Mouse (Mus musculus) embryonic facial prominence, embryonic 14.5 days (tissue): ENCODE results near the gene Myo1c. TPM values are rescaled to one million over a fixed set of nuclear protein-coding genes. Genes with fewer than 3 reads are reported as not detected.

ENCODE experiments used
- ATAC-seq: fragments of 200-750 bp; cut with Nextera tagmentation; 2 replicates; pipeline ENCODE4 v1.8.0; 2017; ENCODE audit warnings: low read depth, moderate number of reproducible peaks, moderate TSS enrichment
- DNase-seq: peaks from one replicate; pipeline ENCODE4 v3.0.0-alpha.2; 2015; ENCODE audit warnings: low spot score
- H3K27ac ChIP-seq: fragments of 300-500 bp; sonication (generic); replicated peaks from 2 replicates; pipeline ENCODE4 v1.5.1; 2014; ENCODE audit warnings: low read depth, mild to moderate bottlenecking, low read length, moderate library complexity
- H3K27me3 ChIP-seq: fragments of 300-500 bp; sonication (generic); replicated peaks from 2 replicates; pipeline ENCODE4 v1.6.1; 2014; ENCODE audit warnings: low read length; ENCODE audit not compliant: control insufficient read depth, insufficient read depth
- H3K36me3 ChIP-seq: fragments of 300-500 bp; sonication (generic); 2 replicates; pipeline ENCODE4 v1.6.1; 2014; ENCODE audit warnings: low read length, mixed read lengths; ENCODE audit not compliant: control insufficient read depth, insufficient read depth
- H3K4me1 ChIP-seq: fragments of 300-500 bp; sonication (generic); 2 replicates; pipeline ENCODE4 v1.6.1; 2014; ENCODE audit warnings: antibody characterized with exemption, low read length; ENCODE audit not compliant: control insufficient read depth, insufficient read depth
- H3K4me2 ChIP-seq: fragments of 300-500 bp; sonication (generic); 2 replicates; pipeline ENCODE4 v1.6.1; 2014; ENCODE audit warnings: low read depth, mild to moderate bottlenecking, low read length, moderate library complexity, mixed read lengths
- H3K4me3 ChIP-seq: fragments of 300-500 bp; sonication (generic); 2 replicates; pipeline ENCODE4 v1.5.1; 2014; ENCODE audit warnings: low read depth, mild to moderate bottlenecking, low read length
- H3K9ac ChIP-seq: fragments of 300-500 bp; sonication (generic); 2 replicates; pipeline ENCODE4 v1.6.1; 2014; ENCODE audit warnings: low read depth, mild to moderate bottlenecking, low read length, moderate library complexity, mixed read lengths
- H3K9me3 ChIP-seq: fragments of 300-500 bp; sonication (generic); 2 replicates; pipeline ENCODE4 v1.6.1; 2016; ENCODE audit warnings: low read length; ENCODE audit not compliant: control insufficient read depth
- WGBS: fragments of 180-500 bp; shearing (Covaris S2); extraction: QIAGEN DNeasy Blood & Tissue Kit; methylation state at CpG from one replicate; pipeline ENCODE4 v1.1.7; 2014; 5-methylcytosine and 5-hydroxymethylcytosine counted together
- polyA plus RNA-seq: library from polyadenylated mRNA; unstranded; fragments of >200 nt; fragmentation: Nextera tagmentation; extraction: Ambion mirVana; gene quantifications from 2 replicates; pipeline ENCODE4 v1.2.1, GENCODE M21; 2014

Gene Myo1c
- polyA plus RNA-seq, 1 experiment from 2014 or later, result 49.7 TPM

DNA sequence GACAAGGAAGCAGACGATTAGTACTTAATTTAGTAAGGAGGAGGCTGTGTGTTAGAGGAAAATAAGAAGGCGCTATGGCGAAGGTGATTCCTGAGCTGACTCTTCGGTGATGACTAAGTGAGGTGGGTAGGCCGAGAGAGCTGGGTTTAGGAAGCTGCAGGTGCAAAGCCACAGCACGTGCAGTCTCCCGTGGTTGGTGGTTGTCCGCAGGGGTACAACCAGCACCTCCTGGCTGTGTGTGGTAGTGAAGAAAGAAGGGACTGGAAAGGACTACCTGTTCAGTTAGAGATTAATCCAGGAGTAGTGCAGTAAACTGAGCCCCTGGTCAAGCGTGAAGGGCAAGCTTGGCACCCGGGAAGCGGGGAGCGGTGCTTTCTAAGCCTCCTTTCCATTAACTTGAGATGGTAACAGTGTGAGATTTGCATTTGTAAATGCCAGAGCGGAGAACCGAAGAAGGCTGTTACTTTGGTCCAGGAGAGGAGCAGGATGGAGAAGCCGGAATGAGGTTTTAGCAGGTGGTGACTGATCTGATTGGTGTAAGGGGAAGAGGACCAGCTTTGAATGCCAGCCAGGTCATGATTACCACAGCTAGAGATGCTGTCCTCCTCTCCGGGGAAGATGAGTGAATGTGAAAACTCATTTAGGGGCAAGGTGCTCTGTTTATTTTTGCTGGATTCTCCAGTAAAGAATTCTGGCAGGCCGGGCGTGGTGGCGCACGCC lies 2.1 kb downstream of the Myo1c start:
- H3K36me3 ChIP-seq, result no peaks in the 10 kb centered on the region
- ATAC-seq (no peak), DNase-seq (no peak)
- H3K27me3 ChIP-seq, result peaks cover 8% of the 10 kb centered on the region; the same call in 1 of the 2 replicates
- no peaks in the 10 kb centered on the region for H3K9me3 ChIP-seq
- no peak overlapping the region; the same call in 1 of the 2 replicates for H3K27ac ChIP-seq
- peak overlapping the region; percentile 90 for H3K4me2 ChIP-seq
- peak overlapping the region; percentile 68 for H3K4me3 ChIP-seq
- 29% methylated on average over 20 of the region's 20 CpGs for WGBS
- H3K9ac ChIP-seq, result peak overlapping the region; percentile 80
- peaks cover 37% of the 10 kb centered on the region for H3K4me1 ChIP-seq

DNA sequence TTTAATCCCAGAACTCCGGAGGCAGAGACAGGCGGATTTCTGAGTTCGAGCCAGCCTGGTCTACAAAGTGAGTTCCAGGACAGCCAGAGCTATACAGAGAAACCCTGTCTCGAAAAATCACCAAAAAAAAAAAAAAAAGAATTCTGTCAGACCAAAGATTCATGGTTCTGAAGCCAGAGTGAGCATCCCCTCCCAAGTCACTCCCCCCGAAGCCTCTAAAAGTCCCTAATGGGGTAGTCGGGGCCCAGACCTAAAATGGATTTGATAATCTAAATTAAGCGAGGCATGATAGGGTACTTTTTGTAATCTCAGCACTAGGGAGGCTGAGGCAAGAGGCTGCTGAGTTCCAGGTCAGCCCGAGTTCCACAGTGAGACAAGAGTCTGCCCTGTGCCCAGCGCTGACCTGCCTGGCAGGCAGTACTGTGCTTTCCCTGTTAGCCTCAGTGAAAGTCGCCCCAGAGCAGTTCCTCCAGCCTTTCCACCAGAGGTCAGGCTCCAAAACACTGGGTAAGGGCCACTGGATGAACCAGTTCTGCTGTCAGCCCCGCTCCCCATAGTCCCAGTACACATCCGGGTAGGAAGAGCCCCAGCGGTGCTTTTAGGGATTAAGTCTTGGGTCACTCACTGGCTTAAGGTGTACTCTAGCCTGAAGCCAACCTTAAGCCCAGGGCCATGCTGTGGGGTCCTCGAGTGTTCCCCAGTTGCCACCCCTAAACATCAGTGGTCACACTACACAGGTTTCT lies 2.8 kb downstream of the Myo1c start:
- Histone ChIP-seq H3K36me3 (peaks cover 4% of the 10 kb centered on the region; the same call in 1 of the 2 replicates), H3K4me3 (peak overlapping the region; percentile 53), H3K4me1 (peaks cover 37% of the 10 kb centered on the region), H3K27me3 (peaks cover 8% of the 10 kb centered on the region; the same call in 1 of the 2 replicates), H3K9ac (peak overlapping the region; percentile 58; the same call in 1 of the 2 replicates), H3K27ac (peak overlapping the region; percentile 75), H3K9me3 (no peaks in the 10 kb centered on the region), H3K4me2 (peak overlapping the region; percentile 90)
- ATAC-seq (no peak), DNase-seq (no peak)
- 28% methylated on average over 13 of the region's 14 CpGs for WGBS

DNA sequence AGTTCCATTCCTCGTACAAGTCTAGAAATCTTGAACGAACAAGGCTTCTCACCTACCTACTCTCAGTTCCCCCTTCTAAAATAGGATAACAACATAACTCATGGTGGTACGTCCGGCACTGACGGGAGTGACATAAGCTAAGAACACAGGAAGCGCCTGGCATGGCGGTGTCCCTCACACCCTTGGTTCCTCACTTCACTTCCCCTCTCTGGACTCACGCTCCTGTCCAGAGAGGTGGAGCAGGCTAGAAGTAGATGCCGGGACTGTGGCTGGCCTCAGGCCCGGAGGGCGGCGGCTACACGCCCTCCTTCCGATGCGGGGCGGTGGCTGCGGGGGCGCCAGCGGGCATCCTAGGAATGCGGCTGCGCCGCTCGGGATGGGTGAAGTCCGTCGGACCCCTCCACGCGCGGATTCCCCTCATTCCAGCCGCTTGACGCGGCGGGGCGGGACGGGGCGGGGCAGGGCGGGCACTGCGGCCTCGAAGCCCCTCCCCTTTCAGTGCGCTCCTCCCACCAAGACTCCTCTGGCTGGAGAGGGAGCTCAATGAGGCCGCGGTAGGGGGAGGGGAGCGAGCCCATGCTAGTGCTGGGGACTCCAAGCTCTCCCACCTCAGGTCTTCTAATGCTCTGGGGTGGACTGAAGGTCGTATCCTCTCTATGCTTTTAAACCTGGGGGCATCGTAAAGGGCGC lies 3.6 kb downstream of the Myo1c start:
- Histone ChIP-seq H3K27me3 (peaks cover 8% of the 10 kb centered on the region; the same call in 1 of the 2 replicates), H3K36me3 (peaks cover 12% of the 10 kb centered on the region; the same call in 1 of the 2 replicates), H3K9ac (peak overlapping the region; percentile 58), H3K4me3 (peak overlapping the region; percentile 53), H3K9me3 (no peaks in the 10 kb centered on the region), H3K27ac (peak overlapping the region; percentile 75), H3K4me1 (peaks cover 37% of the 10 kb centered on the region), H3K4me2 (peak overlapping the region; percentile 90)
- ATAC-seq, result peak; percentile 61
- 4% methylated on average over 13 of the region's 45 CpGs for WGBS
- peak; percentile 91 for DNase-seq

DNA sequence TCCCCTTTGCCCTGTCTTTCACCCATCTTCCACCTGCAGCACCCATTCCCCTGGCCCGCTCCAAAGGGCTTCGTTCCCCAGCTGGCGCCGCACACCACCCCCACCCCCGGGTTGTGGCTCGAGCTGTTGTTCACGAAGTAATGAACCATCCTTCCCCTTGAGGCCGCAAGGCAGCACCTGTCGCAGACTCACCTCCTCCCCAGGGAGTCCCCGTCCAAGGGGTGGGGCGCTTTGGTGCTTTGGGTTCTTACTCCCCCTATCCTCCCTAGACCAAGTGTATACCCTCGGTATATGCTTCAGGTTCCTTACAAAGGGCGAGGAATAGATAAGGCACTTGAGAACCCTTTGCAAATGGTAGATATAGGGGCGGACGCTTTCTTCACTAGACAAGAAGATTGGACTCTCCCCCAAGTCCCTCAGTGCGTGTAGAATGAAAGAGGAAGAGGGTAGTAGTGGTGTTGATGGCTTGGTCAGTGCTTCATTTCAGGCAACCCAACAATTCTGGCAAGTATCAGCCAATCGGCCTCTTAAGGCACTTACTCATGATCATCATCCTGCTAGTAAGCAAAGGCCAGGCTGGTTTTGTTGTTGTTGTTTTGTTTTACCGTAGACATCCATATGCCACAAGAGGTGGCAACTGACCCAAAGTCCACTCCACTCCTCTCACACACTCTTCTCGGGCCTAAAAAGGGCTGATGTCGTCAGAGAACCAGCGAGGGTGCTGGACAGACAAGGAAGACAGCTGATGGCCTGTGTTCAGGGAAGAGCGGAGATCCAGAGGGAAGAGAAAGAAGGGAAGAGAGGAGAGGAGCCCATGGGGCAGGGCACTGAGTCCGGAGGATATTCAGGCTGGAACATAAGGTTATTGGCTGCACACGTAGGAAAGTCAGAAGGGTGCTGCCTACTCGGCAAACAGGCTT lies 4.4 kb downstream of the Myo1c start:
- H3K9me3 ChIP-seq, result no peaks in the 10 kb centered on the region
- H3K4me1 ChIP-seq, result peaks cover 37% of the 10 kb centered on the region
- H3K36me3 ChIP-seq, result peaks cover 20% of the 10 kb centered on the region; the same call in 1 of the 2 replicates
- H3K9ac ChIP-seq, result peak overlapping the region; percentile 85
- ATAC-seq (peak; percentile 10; the same call in 1 of the 2 replicates), DNase-seq (no peak)
- peak overlapping the region; percentile 78; the same call in 1 of the 2 replicates for H3K27ac ChIP-seq
- peak overlapping the region; percentile 90 for H3K4me2 ChIP-seq
- peaks cover 8% of the 10 kb centered on the region; the same call in 1 of the 2 replicates for H3K27me3 ChIP-seq
- 47% methylated on average over 25 of the region's 25 CpGs for WGBS
- peak overlapping the region; percentile 81 for H3K4me3 ChIP-seq

DNA sequence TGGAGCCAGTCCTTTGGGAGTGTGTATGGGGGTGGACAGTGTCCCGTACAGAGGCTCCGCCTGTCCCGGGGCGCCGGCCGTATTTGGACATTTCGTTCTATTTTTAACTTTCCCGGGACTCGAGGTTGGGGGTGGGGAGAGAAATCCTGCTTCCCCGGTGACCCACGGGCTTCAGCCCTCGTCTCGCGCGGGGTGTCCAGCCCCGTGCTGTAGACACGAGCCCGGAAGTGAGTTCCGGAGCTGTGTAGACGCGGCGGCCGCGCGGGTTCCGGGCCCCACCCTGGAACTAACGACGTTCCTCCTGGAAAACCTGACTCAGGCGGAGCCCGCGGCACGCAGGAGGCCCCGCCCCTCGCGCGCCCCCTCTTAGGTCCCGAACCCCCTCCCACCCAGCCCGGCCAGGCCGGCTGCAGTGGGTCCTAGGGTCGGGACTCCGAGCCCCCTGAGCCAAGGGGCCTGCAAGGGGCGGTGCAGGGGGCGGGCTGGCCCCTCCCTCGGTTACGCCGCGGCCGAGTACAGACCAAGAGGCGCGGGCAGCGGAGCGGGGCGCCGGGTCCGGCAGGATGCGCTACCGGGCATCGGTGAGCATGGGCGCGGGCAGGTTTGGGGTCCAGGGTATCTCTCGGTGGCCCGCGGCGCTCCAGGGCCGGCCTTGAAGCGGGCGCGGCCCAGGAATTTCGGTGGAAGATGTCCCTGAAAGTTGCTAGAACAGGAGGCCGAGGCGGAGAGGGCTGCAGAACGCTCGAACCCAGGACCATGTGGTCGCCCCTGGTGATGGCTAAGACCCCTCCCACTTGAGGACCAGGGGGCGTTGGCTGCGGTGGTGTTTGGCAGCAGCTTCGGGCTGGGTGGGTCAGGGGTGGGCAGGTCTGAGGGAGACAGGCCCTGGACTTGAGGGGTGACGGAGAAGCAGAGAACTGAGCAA lies 5.6 kb downstream of the Myo1c start:
- H3K9ac ChIP-seq, result peak overlapping the region; percentile 85
- peaks cover 37% of the 10 kb centered on the region for H3K4me1 ChIP-seq
- H3K36me3 ChIP-seq, result peaks cover 30% of the 10 kb centered on the region; the same call in 1 of the 2 replicates
- peak overlapping the region; percentile 82 for H3K4me2 ChIP-seq
- peak overlapping the region; percentile 78 for H3K27ac ChIP-seq
- ATAC-seq, result peak; percentile 58
- no peaks in the 10 kb centered on the region for H3K9me3 ChIP-seq
- peaks cover 8% of the 10 kb centered on the region; the same call in 1 of the 2 replicates for H3K27me3 ChIP-seq
- peak overlapping the region; percentile 81 for H3K4me3 ChIP-seq
- 2% methylated on average over 45 of the region's 78 CpGs for WGBS
- DNase-seq, result peak; percentile 86

DNA sequence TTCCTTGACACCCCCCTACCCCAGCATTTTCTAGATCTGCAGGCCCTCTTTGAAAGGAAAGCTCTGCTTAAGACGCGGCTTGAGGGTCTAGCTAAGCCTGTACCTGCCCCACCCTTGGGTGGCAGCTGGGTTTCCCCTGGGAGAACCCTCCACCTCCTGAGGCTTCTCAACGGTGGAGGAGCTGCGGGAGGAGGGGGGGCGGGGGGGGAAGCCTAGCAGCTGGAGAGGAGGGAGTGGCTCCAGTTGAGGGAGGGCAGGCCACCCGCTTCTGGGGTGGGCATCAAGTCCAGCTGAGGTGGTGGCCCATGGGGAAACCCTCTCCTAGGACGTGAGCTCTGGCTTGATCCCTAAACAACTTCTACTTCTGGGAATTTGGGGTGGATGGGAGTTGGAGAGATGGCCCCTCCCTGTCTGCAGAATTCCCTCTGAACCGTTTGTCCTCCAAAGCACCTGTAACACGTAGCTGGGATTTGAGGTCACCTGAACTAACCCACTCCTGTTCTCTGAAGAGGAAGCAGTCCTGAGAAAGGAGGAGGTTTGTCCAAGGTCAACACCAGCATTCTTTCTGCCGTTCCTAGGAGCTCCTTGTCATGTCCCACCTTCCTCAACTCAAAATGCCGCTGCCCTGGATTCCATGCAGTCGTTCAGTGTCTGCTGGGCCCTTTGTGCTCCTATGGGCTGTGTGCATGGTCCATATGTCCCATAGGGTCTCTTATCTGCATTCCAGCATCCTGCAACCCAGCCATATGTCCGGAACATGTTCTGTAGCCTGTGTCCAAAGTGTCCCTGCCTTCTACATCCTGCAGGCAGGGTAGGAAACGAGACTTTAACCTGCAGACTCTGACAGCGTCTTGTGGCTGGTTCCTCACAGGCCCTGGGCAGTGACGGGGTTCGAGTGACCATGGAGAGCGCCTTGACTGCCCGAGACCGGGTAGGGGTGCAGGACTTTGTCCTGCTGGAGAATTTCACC lies 6.6 kb downstream of the Myo1c start:
- DNase-seq (no peak), ATAC-seq (no peak)
- Histone ChIP-seq H3K9ac (peak overlapping the region; percentile 85), H3K4me2 (peak overlapping the region; percentile 82), H3K9me3 (no peaks in the 10 kb centered on the region), H3K4me3 (peak overlapping the region; percentile 81), H3K27me3 (peaks cover 8% of the 10 kb centered on the region; the same call in 1 of the 2 replicates), H3K27ac (peak overlapping the region; percentile 78), H3K36me3 (peaks cover 40% of the 10 kb centered on the region; the same call in 1 of the 2 replicates), H3K4me1 (peaks cover 32% of the 10 kb centered on the region)
- 68% methylated on average over 13 of the region's 20 CpGs for WGBS
